Mouse (Mus musculus) lung, postnatal 10 days (tissue): ENCODE data around the gene Polr1b.

Experiments
- DNase-seq: peaks from one replicate; pipeline ENCODE4 v3.0.0; 2021

Polr1b gene

GRCm38 (mm10) chr2:129121986-129122385, 21.2 kb downstream of the Polr1b start:
- no peak for DNase-seq

DNA sequence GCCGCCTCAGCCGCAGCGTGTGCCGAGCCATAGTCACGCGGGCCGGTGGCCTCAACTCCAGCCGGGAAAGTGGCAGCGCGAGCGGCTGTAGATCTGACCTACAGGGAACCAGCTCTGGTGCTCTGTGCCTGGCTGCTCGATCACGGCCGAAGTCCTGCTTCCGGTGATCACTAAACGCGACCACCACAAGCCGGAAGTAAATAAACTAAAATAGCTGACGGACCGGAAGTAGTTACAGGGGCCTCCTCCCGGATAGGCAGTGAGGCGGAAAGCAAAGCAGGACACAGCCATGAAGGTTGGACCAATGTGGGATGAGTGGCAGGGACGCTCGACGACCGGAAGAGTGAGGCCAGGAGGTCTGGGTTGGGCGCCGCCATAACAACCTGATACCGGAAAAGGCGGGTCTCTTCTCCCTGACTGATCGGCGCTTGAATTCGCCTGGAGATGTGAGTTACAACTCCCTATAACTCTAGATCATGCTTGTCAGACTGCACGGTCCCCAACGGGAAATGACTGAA, 28.7 kb downstream of the Polr1b start, which contains the start of gene Chchd5:
TSS of gene Chchd5 (plus strand) at position 289 of the 518 bp plus-strand sequence.
- DNase-seq, result peak; percentile 96

GRCm38 (mm10) chr2:129129987-129130545, 29.3 kb downstream of the Polr1b start:
- peak; percentile 34 for DNase-seq

DNA sequence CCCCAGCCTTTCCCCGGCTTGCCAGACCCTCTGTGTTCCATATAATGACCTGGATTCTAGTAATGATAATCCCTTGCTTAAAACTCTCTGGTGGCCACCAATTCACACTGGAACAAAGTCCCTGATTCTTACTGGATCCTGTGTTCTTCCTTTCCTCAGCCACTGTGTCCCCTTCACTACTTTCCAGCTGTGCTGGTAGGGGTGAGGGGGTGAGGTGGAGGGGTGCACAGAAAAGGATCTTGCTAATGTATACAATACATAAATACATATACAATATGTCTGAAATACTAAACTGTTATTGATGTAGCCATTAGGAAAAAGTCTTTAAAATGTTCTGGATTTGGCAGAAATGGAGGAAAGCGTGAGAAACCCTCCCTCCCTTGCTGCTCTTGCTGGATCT, 30.0 kb downstream of the Polr1b start:
- no peak for DNase-seq

DNA sequence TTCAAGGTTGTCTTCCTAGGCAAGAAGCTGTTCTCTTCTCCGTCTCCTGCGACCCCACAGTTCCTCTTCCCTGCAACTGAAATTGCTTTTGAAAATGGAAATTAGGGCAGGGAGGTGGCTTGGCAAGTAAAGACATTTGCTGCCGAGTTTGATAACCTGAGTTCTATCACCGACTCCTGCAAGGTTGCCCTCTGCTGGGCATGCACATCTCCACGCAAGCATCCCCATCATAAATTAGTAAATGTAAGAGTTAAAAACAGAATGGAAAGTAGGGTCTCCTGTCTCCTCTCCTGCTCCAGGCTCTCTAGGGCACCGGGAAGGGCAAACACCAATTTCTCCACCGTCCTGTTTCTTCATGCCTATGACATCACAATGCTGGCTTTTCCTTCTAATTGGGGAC, 31.4 kb downstream of the Polr1b start:
- DNase-seq, result no peak

- no peak for DNase-seq
Observed at GRCm38 (mm10) chr2:129133006-129133805, 32.4 kb downstream of the Polr1b start.

DNA sequence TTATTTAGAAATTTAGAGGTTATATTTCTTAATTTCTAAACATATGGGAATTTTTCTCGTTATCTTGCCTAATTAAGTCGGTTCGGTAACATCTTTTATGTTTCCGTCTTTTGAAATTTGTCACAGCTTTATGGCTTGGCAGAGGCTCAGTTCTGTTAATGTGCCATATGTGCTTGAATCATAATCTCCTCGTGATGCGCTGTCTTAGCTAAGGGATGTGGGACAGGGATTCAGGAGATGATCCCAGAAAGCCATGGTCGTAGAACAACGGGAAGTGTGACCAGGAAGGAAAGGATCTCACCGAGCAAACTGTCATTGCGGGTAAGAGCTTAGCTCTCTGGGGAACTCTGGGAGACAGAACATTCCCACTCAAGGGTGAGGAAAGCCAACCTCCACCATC, 39.1 kb downstream of the Polr1b start:
- no peak for DNase-seq

DNA sequence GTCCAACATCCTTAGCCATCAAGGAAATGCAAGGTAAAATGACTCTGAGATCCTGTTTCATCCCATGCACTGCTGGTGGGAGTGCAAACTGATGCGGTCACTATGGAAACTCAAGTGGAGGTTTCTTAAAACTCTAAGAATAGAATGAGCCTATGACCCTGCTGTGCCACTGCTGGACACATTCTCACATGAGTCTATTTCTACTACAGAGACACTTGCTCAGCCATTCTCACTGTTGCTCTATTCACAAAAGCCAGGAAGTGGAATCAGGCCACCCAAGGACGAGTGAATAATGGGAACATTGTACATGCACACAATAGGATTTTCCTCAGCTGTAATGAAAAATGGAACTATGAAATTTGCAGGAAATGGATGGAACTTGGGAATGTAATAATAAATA, 48.0 kb downstream of the Polr1b start:
- no peak for DNase-seq

GRCm38 (mm10) chr2:129150386-129150785, 49.6 kb downstream of the Polr1b start:
- DNase-seq, result no peak

- DNase-seq, result no peak
Observed at GRCm38 (mm10) chr2:129151111-129151510, 50.3 kb downstream of the Polr1b start.

DNA sequence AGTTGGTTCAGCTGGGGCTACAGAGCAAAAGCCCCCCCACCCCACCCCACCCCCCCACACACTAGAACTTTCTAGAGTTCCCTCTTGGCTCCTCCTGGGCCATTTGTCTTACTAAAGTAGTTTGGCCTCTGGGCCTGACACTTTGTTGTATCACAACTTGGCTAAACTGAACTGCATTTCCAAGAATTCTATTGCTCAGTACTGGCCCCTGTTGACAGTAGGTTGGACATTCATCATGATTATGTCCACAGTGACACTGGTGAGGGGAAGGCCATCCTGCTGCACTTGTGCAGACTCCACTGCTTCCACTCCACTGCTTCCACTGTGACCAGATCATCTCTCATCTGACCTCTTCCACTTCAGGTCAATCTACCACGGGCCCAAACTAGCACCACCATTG, 52.0 kb downstream of the Polr1b start:
- no peak for DNase-seq

- no peak for DNase-seq
Observed at GRCm38 (mm10) chr2:129164815-129165214, 64.0 kb downstream of the Polr1b start.

- DNase-seq, result peak; percentile 22
Observed at GRCm38 (mm10) chr2:129166466-129167463, 66.0 kb downstream of the Polr1b start.

- no peak for DNase-seq
Observed at GRCm38 (mm10) chr2:129173386-129173785, 72.6 kb downstream of the Polr1b start.

DNA sequence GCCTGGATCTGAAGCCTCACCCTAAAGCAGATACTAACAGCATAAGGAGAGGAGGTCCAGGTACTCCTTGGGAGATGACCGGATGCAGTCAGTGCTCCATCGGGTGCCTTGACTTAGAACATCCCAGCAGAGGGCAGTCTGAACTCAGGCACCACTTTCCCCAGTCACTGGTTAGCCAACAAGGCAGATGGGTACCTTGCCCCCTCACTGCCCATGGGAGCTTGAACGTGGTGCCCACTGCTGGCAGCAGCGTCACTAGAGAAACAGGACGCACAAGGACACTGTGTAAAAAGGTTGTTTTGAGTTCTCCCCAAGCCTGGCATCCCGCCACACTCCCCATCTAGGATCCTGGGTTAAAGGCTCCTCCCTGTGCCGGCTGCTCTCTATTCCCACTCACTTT, 73.7 kb downstream of the Polr1b start:
- peak; percentile 78 for DNase-seq

DNA sequence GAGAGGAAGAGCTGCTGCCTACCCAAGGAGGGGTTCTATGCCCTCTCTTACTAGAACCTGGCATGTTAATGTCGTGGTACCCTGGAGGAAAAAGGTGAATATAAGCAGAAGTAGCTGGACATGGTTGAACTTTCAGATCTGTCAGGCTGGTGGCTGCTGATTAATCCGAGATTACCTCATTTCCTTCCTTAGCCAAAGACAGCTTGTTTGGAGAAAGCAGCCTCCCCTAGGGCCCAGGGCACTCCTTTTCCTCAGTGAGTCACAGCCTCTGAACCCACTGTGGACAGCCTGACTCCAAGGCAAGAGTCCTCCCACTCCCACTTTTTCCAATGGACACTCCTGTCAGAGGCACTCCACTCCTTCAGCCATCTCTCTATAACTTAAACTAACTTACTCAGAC, 74.8 kb downstream of the Polr1b start:
- DNase-seq, result peak; percentile 48
